Mouse (Mus musculus): ENCODE data around the gene Btbd6.

DNA sequence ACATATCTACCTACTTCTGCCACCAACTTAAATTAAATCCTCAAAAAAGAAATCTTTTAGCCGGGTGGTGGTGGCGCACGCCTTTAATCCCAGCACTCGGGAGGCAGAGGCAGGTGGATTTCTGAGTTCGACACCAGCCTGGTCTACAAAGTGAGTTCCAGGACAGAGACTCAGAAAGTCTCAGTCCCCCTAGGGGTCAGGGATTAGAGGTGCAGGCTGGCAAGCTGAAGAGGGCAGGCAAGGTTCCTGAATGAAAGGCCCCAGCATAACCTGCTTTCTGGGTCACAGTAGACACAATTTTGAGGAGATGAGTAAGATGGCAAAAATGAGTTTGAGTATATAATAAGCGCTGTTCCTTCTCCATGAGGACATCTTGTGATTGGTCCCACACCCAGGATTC is 9.1 kb downstream of the Btbd6 start:
- TF ChIP-seq CTCF (IDR thresholded peaks at IDR 0.05; ENCODE audit: control insufficient read depth, insufficient read depth, insufficient replicate concordance, low read depth, low read length) (peak; percentile 29; the same call in 1 of the 2 replicates), POLR2A (IDR thresholded peaks at IDR 0.05; ENCODE audit: control insufficient read depth, low read depth, low read length) (no peak)

Data from testis, adult 2 months (tissue).